Mouse (Mus musculus): Measurements from ENCODE around the gene AL607142.1.

Gene AL607142.1

GRCm38 (mm10) chr4:120101186-120101585 is 36.4 kb downstream of the AL607142.1 start:
- no peak for DNase-seq (ENCODE audit: low spot score in 2 of 2)

GRCm38 (mm10) chr4:120104599-120104998 is 39.8 kb downstream of the AL607142.1 start:
- peak in 1 of 2 experiments; percentile 68 for DNase-seq (ENCODE audit: low spot score in 2 of 2)

- DNase-seq (ENCODE audit: low spot score in 2 of 2) = no peak
These were observed 41.6 kb downstream of the AL607142.1 start for GRCm38 (mm10) chr4:120106362-120106761.

- DNase-seq (ENCODE audit: low spot score in 2 of 2) = no peak
These were observed 43.0 kb downstream of the AL607142.1 start for GRCm38 (mm10) chr4:120107787-120108186.

GRCm38 (mm10) chr4:120115516-120115915 is 50.7 kb downstream of the AL607142.1 start:
- no peak for DNase-seq (ENCODE audit: low spot score in 2 of 2)

- no peak for DNase-seq (ENCODE audit: low spot score in 2 of 2)
These were observed 51.5 kb downstream of the AL607142.1 start for GRCm38 (mm10) chr4:120116312-120116711.

GRCm38 (mm10) chr4:120120276-120120675 is 55.5 kb downstream of the AL607142.1 start:
- peak in 1 of 2 experiments; percentile 47 for DNase-seq (ENCODE audit: low spot score in 2 of 2)

- DNase-seq (ENCODE audit: low spot score in 2 of 2) = no peak
These were observed 59.9 kb downstream of the AL607142.1 start for GRCm38 (mm10) chr4:120124656-120125055.

- no peak for DNase-seq (ENCODE audit: low spot score in 2 of 2)
These were observed 61.3 kb downstream of the AL607142.1 start for GRCm38 (mm10) chr4:120126047-120126446.

GRCm38 (mm10) chr4:120127333-120127732 is 62.5 kb downstream of the AL607142.1 start:
- no peak for DNase-seq (ENCODE audit: low spot score in 2 of 2)

GRCm38 (mm10) chr4:120128033-120128432 is 63.2 kb downstream of the AL607142.1 start:
- DNase-seq (ENCODE audit: low spot score in 2 of 2) = no peak

- peak in 1 of 2 experiments; percentile 45 for DNase-seq (ENCODE audit: low spot score in 2 of 2)
These were observed 64.6 kb downstream of the AL607142.1 start for GRCm38 (mm10) chr4:120129233-120129885.

- no peak for DNase-seq (ENCODE audit: low spot score in 2 of 2)
These were observed 66.1 kb downstream of the AL607142.1 start for GRCm38 (mm10) chr4:120130926-120131325.

GRCm38 (mm10) chr4:120131441-120132220 is 66.8 kb downstream of the AL607142.1 start:
- DNase-seq (ENCODE audit: low spot score in 2 of 2) = no peak

GRCm38 (mm10) chr4:120134223-120134622 is 69.4 kb downstream of the AL607142.1 start:
- no peak for DNase-seq (ENCODE audit: low spot score in 2 of 2)

GRCm38 (mm10) chr4:120141810-120142209 is 77.0 kb downstream of the AL607142.1 start:
- DNase-seq (ENCODE audit: low spot score in 2 of 2) = no peak

- no peak for DNase-seq (ENCODE audit: low spot score in 2 of 2)
These were observed 78.1 kb downstream of the AL607142.1 start for GRCm38 (mm10) chr4:120142905-120143304.

All from frontal cortex, postnatal 14 days (tissue).